Mouse (Mus musculus): ENCODE results near the gene Slc37a3.
A peak's percentile ranks its signal among the peaks of the same experiment; 100 is the strongest.
"Not testable (repeated sequence)": the region's sequence is repeated elsewhere in the genome, so short reads cannot be mapped to it uniquely, and the experiment has no call there.

Slc37a3 gene

GRCm38 (mm10) chr6:39377311-39377827, at the start of gene Slc37a3:
Gene Slc37a3, minus strand, starts transcription at chr6:39377675.
- H3K4me1 ChIP-seq (replicated peaks; ENCODE audit: low read depth, low read length): peaks cover 78% of the 10 kb centered on the region
- peaks cover 3% of the 10 kb centered on the region; the same call in 1 of the 2 replicates for H3K27me3 ChIP-seq (ENCODE audit: insufficient read depth, low read length)
- peaks cover 33% of the 10 kb centered on the region for H3K36me3 ChIP-seq (ENCODE audit: insufficient read depth, low read length)
- H3K9me3 ChIP-seq (ENCODE audit: low read length): no peaks in the 10 kb centered on the region
- TF ChIP-seq CTCF (conservative IDR thresholded peaks at IDR 0.05; ENCODE audit: low read length): no peak
- no peak for TF ChIP-seq POU5F1 (IDR thresholded peaks at IDR 0.05; ENCODE audit: borderline replicate concordance, low read length)
- TF ChIP-seq NANOG (IDR thresholded peaks at IDR 0.05; ENCODE audit: borderline replicate concordance, low read length): no peak
- H3K4me3 ChIP-seq (replicated peaks; ENCODE audit: low read length): peak within 1 kb of the TSS; percentile 97

- Histone ChIP-seq H3K4me3 (replicated peaks; ENCODE audit: low read length) (no peak overlapping the region), H3K9me3 (ENCODE audit: low read length) (no peaks in the 10 kb centered on the region), H3K4me1 (replicated peaks; ENCODE audit: low read depth, low read length) (peaks cover 89% of the 10 kb centered on the region), H3K27me3 (ENCODE audit: insufficient read depth, low read length) (no peaks in the 10 kb centered on the region), H3K36me3 (ENCODE audit: insufficient read depth, low read length) (no peaks in the 10 kb centered on the region)
- TF ChIP-seq NANOG (IDR thresholded peaks at IDR 0.05; ENCODE audit: borderline replicate concordance, low read length): peak; percentile 56; the same call in 1 of the 2 replicates
- TF ChIP-seq POU5F1 (IDR thresholded peaks at IDR 0.05; ENCODE audit: borderline replicate concordance, low read length): no peak
These were observed 49.2 kb upstream of the Slc37a3 start for GRCm38 (mm10) chr6:39426725-39427124.

- Histone ChIP-seq H3K4me3 (replicated peaks; ENCODE audit: low read length) (no peak overlapping the region), H3K9me3 (ENCODE audit: low read length) (no peaks in the 10 kb centered on the region), H3K27me3 (ENCODE audit: insufficient read depth, low read length) (no peaks in the 10 kb centered on the region), H3K36me3 (ENCODE audit: insufficient read depth, low read length) (no peaks in the 10 kb centered on the region), H3K4me1 (replicated peaks; ENCODE audit: low read depth, low read length) (peaks cover 87% of the 10 kb centered on the region)
- TF ChIP-seq CTCF (conservative IDR thresholded peaks at IDR 0.05; ENCODE audit: low read length) (no peak), NANOG (IDR thresholded peaks at IDR 0.05; ENCODE audit: borderline replicate concordance, low read length) (no peak), POU5F1 (IDR thresholded peaks at IDR 0.05; ENCODE audit: borderline replicate concordance, low read length) (no peak)
These were observed 47.7 kb upstream of the Slc37a3 start for GRCm38 (mm10) chr6:39425181-39425580.

GRCm38 (mm10) chr6:39423686-39424085, 46.2 kb upstream of the Slc37a3 start:
- Histone ChIP-seq H3K27me3 (ENCODE audit: insufficient read depth, low read length) (no peaks in the 10 kb centered on the region), H3K4me1 (replicated peaks; ENCODE audit: low read depth, low read length) (peaks cover 72% of the 10 kb centered on the region), H3K4me3 (replicated peaks; ENCODE audit: low read length) (peak overlapping the region; percentile 98; the same call in 1 of the 2 replicates), H3K36me3 (ENCODE audit: insufficient read depth, low read length) (peaks cover 7% of the 10 kb centered on the region), H3K9me3 (ENCODE audit: low read length) (no peaks in the 10 kb centered on the region)
- TF ChIP-seq NANOG (IDR thresholded peaks at IDR 0.05; ENCODE audit: borderline replicate concordance, low read length): no peak
- no peak for TF ChIP-seq CTCF (conservative IDR thresholded peaks at IDR 0.05; ENCODE audit: low read length)
- TF ChIP-seq POU5F1 (IDR thresholded peaks at IDR 0.05; ENCODE audit: borderline replicate concordance, low read length): no peak

GRCm38 (mm10) chr6:39423130-39423551, 45.7 kb upstream of the Slc37a3 start:
- no peaks in the 10 kb centered on the region for H3K9me3 ChIP-seq (ENCODE audit: low read length)
- peak overlapping the region; percentile 98 for H3K4me3 ChIP-seq (replicated peaks; ENCODE audit: low read length)
- peaks cover 12% of the 10 kb centered on the region for H3K36me3 ChIP-seq (ENCODE audit: insufficient read depth, low read length)
- H3K27me3 ChIP-seq (ENCODE audit: insufficient read depth, low read length): no peaks in the 10 kb centered on the region
- no peak for TF ChIP-seq CTCF (conservative IDR thresholded peaks at IDR 0.05; ENCODE audit: low read length)
- TF ChIP-seq POU5F1 (IDR thresholded peaks at IDR 0.05; ENCODE audit: borderline replicate concordance, low read length): no peak
- TF ChIP-seq NANOG (IDR thresholded peaks at IDR 0.05; ENCODE audit: borderline replicate concordance, low read length): no peak
- H3K4me1 ChIP-seq (replicated peaks; ENCODE audit: low read depth, low read length): peaks cover 66% of the 10 kb centered on the region

- H3K27me3 ChIP-seq (ENCODE audit: insufficient read depth, low read length): no peaks in the 10 kb centered on the region
- H3K36me3 ChIP-seq (ENCODE audit: insufficient read depth, low read length): peaks cover 32% of the 10 kb centered on the region
- no peaks in the 10 kb centered on the region for H3K9me3 ChIP-seq (ENCODE audit: low read length)
- H3K4me3 ChIP-seq (replicated peaks; ENCODE audit: low read length): peak overlapping the region; percentile 98
- peaks cover 65% of the 10 kb centered on the region for H3K4me1 ChIP-seq (replicated peaks; ENCODE audit: low read depth, low read length)
- TF ChIP-seq POU5F1 (IDR thresholded peaks at IDR 0.05; ENCODE audit: borderline replicate concordance, low read length): peak; percentile 61; the same call in 1 of the 2 replicates
- TF ChIP-seq NANOG (IDR thresholded peaks at IDR 0.05; ENCODE audit: borderline replicate concordance, low read length): no peak
These were observed 43.4 kb upstream of the Slc37a3 start for GRCm38 (mm10) chr6:39420867-39421266.

- peaks cover 58% of the 10 kb centered on the region for H3K4me1 ChIP-seq (replicated peaks; ENCODE audit: low read depth, low read length)
- peak within 1 kb of the TSS; percentile 98 for H3K4me3 ChIP-seq (replicated peaks; ENCODE audit: low read length)
- H3K9me3 ChIP-seq (ENCODE audit: low read length): no peaks in the 10 kb centered on the region
- peaks cover 35% of the 10 kb centered on the region for H3K36me3 ChIP-seq (ENCODE audit: insufficient read depth, low read length)
- H3K27me3 ChIP-seq (ENCODE audit: insufficient read depth, low read length): no peaks in the 10 kb centered on the region
- no peak for TF ChIP-seq NANOG (IDR thresholded peaks at IDR 0.05; ENCODE audit: borderline replicate concordance, low read length)
- no peak for TF ChIP-seq CTCF (conservative IDR thresholded peaks at IDR 0.05; ENCODE audit: low read length)
- TF ChIP-seq POU5F1 (IDR thresholded peaks at IDR 0.05; ENCODE audit: borderline replicate concordance, low read length): no peak
These were observed 42.6 kb upstream of the Slc37a3 start, which contains the start of gene Mkrn1 for GRCm38 (mm10) chr6:39419851-39420721. Gene Mkrn1, minus strand, starts transcription at chr6:39420462.

GRCm38 (mm10) chr6:39419386-39419850, 41.9 kb upstream of the Slc37a3 start:
- no peaks in the 10 kb centered on the region for H3K27me3 ChIP-seq (ENCODE audit: insufficient read depth, low read length)
- peaks cover 41% of the 10 kb centered on the region for H3K36me3 ChIP-seq (ENCODE audit: insufficient read depth, low read length)
- H3K4me3 ChIP-seq (replicated peaks; ENCODE audit: low read length): peak overlapping the region; percentile 98
- H3K4me1 ChIP-seq (replicated peaks; ENCODE audit: low read depth, low read length): peaks cover 58% of the 10 kb centered on the region
- TF ChIP-seq CTCF (conservative IDR thresholded peaks at IDR 0.05; ENCODE audit: low read length) (no peak), NANOG (IDR thresholded peaks at IDR 0.05; ENCODE audit: borderline replicate concordance, low read length) (no peak), POU5F1 (IDR thresholded peaks at IDR 0.05; ENCODE audit: borderline replicate concordance, low read length) (no peak)
- H3K9me3 ChIP-seq (ENCODE audit: low read length): no peaks in the 10 kb centered on the region

GRCm38 (mm10) chr6:39416654-39417053, 39.2 kb upstream of the Slc37a3 start:
- H3K9me3 ChIP-seq (ENCODE audit: low read length); H3K27me3 ChIP-seq (ENCODE audit: insufficient read depth, low read length): not testable (repeated sequence)
- Histone ChIP-seq H3K4me3 (replicated peaks; ENCODE audit: low read length) (peak overlapping the region; percentile 98), H3K36me3 (ENCODE audit: insufficient read depth, low read length) (peaks cover 63% of the 10 kb centered on the region), H3K4me1 (replicated peaks; ENCODE audit: low read depth, low read length) (peaks cover 54% of the 10 kb centered on the region)
